Comparison of ENCODE assay signal across 8 mouse cellular contexts in the genomic region with DNA sequence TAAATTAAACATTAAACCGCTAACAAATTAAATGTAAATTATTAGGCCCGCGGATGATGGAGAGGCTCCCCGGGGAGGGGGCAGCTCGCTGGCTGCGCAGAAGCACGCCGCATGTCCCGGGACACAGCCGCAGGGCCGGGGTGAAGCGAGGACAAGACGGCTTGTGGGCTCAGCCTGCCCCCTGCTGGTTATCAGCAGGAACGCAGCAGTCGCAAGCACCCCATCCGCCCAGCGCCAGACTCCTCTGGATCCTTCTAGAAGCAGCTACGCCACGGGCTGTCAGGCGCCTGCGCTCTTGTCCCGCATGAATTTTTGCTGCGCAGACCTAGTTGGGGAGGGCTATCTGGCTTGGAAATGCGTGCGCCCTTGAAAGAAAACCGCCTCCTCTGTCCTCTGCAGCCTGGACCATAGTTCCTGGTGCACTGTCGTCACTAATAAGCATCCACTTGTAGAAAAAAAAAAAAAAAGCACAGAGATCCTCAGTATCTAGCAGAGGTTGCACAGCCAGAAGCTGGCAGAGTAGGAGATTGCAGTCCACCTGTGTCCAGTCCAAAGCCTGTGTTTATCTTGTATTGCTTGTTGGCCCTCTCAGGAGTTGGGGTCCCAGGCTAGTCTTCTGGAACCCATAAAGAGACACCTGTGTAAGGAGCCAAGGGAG.
DNase-seq lines count a peak whose midpoint lies in the region; ATAC-seq lines count a peak whose summit lies in the region.

No protein-coding gene starts in this region.

- peaks cover 12% of the 10 kb centered on the region for H3K4me1 ChIP-seq in hindbrain, embryonic 14.5 days (replicated peaks; ENCODE audit: control insufficient read depth, insufficient read depth, low read length)

- peak; percentile 94 for DNase-seq in NIH3T3 (ENCODE audit: low read depth)
- peak; percentile 88 to 90 for DNase-seq in cerebellum, postnatal 14 days
- peak; percentile 73 to 82 for DNase-seq in frontal cortex, postnatal 25 days (ENCODE audit: low spot score in 2 of 2)
- DNase-seq in hindbrain, embryonic 14.5 days (ENCODE audit: low spot score): peak; percentile 84
- DNase-seq in layer of hippocampus, postnatal 25 days (ENCODE audit: extremely low spot score in 1 of 2, low spot score in 1 of 2): peak; percentile 88
- DNase-seq in lung, postnatal 36 days: peak; percentile 77
- DNase-seq in retina, postnatal 7 days (ENCODE audit: low read depth, low spot score): peak; percentile 74
- DNase-seq in urinary bladder, adult 2 months (ENCODE audit: low spot score): peak; percentile 82

- H3K4me3 ChIP-seq in hindbrain, embryonic 14.5 days (replicated peaks; ENCODE audit: low read length): no peak overlapping the region

- H3K9ac ChIP-seq in hindbrain, embryonic 14.5 days: no peak overlapping the region

- H3K4me2 ChIP-seq in hindbrain, embryonic 14.5 days (replicated peaks): peak overlapping the region; percentile 35

- no peaks in the 10 kb centered on the region for H3K9me3 ChIP-seq in hindbrain, embryonic 14.5 days (ENCODE audit: control insufficient read depth, low read length)

- H3K27me3 ChIP-seq in hindbrain, embryonic 14.5 days (ENCODE audit: control insufficient read depth, insufficient read depth, low read length): peaks cover 3% of the 10 kb centered on the region; the same call in 1 of the 2 replicates

- ATAC-seq in hindbrain, embryonic 14.5 days (ENCODE audit: low FRiP score): peak; percentile 86

- no peaks in the 10 kb centered on the region for H3K36me3 ChIP-seq in hindbrain, embryonic 14.5 days (replicated peaks; ENCODE audit: control insufficient read depth, insufficient read depth)

- no peak overlapping the region for H3K27ac ChIP-seq in hindbrain, embryonic 14.5 days

- 4% methylated on average over 27 of the region's 27 CpGs for WGBS in hindbrain, embryonic 14.5 days
